Mouse (Mus musculus) liver, adult 2 months (tissue): ENCODE data around the gene Mmp9. TPM values are rescaled to one million over a fixed set of nuclear protein-coding genes. Genes with fewer than 3 reads are reported as not detected.

Source experiments
- DNase-seq: peaks from one replicate; pipeline ENCODE4 v3.0.0-alpha.2; 2011; ENCODE audit warnings: low read depth, low spot score; ENCODE audit errors: extremely low read depth
- H3K27ac ChIP-seq: fragments of 200-500 bp; replicated peaks from 2 replicates; pipeline ENCODE4 v1.5.1; 2012; ENCODE audit warnings: low read depth, mild to moderate bottlenecking, control low read depth, inconsistent platforms, low read length; ENCODE audit not compliant: insufficient read depth
- H3K27me3 ChIP-seq: fragments of 200-500 bp; 2 replicates; pipeline ENCODE4 v1.6.1; 2012; ENCODE audit warnings: mild to moderate bottlenecking, moderate library complexity, low read length, inconsistent platforms; ENCODE audit not compliant: control insufficient read depth, insufficient read depth
- H3K36me3 ChIP-seq: fragments of 200-500 bp; 2 replicates; pipeline ENCODE4 v1.6.1; 2012; ENCODE audit warnings: low read length, inconsistent platforms; ENCODE audit not compliant: control insufficient read depth, insufficient read depth
- H3K4me1 ChIP-seq: fragments of 200-500 bp; 2 replicates; pipeline ENCODE4 v1.6.1; 2011; ENCODE audit warnings: low read length; ENCODE audit not compliant: control insufficient read depth, insufficient read depth
- H3K4me3 ChIP-seq: fragments of 200-500 bp; 2 replicates; pipeline ENCODE4 v1.5.1; 2011; ENCODE audit warnings: low read depth, mild to moderate bottlenecking, control low read depth, low read length, moderate library complexity; ENCODE audit not compliant: insufficient read depth
- H3K79me2 ChIP-seq: fragments of 200-500 bp; 2 replicates; pipeline ENCODE4 v1.6.1; 2012; ENCODE audit warnings: inconsistent platforms, mild to moderate bottlenecking, low read length, moderate library complexity; ENCODE audit not compliant: control insufficient read depth, insufficient read depth
- H3K9ac ChIP-seq: fragments of 200-500 bp; 2 replicates; pipeline ENCODE4 v1.6.1; 2012; ENCODE audit warnings: low read depth, mild to moderate bottlenecking, control low read depth, inconsistent platforms, low read length
- CTCF ChIP-seq: fragments of 200-500 bp; IDR thresholded peaks from 2 replicates; pipeline ENCODE4 v1.5.1; 2011; ENCODE audit warnings: low read depth, low read length, control low read depth
- POLR2A ChIP-seq: fragments of 200-500 bp; IDR thresholded peaks from 2 replicates; pipeline ENCODE4 v1.6.1; 2011; ENCODE audit warnings: low read length, control low read depth; ENCODE audit not compliant: insufficient read depth; ENCODE audit errors: extremely low read depth
- WGBS: fragments of 180-500 bp; shearing (Covaris S2); methylation state at CpG from one replicate; pipeline ENCODE4 v1.1.7; 2018; 5-methylcytosine and 5-hydroxymethylcytosine counted together
- polyA plus RNA-seq: library from polyadenylated mRNA; depleted of rRNA; stranded (reverse); fragments of >200 nt; gene quantifications from 2 replicates; pipeline ENCODE4 v1.2.3, GENCODE M21; 2012
- total RNA-seq: library from RNA; depleted of rRNA; stranded (reverse); fragments of >200 nt; gene quantifications from 2 replicates; pipeline ENCODE4 v1.2.3, GENCODE M21; 2014

Mmp9 gene
- total and polyA plus RNA-seq, 2 experiments = 0.55 to 0.65 TPM

- Histone ChIP-seq H3K4me3 (no peak overlapping the region), H3K36me3 (no peaks in the 10 kb centered on the region), H3K79me2 (no peaks in the 10 kb centered on the region), H3K9ac (no peak overlapping the region), H3K27ac (no peak overlapping the region), H3K4me1 (no peaks in the 10 kb centered on the region), H3K27me3 (no peaks in the 10 kb centered on the region)
- TF ChIP-seq CTCF (peak; percentile 88), POLR2A (no peak)
- peak; percentile 74 for DNase-seq
- 11% methylated on average over 17 of the region's 17 CpGs for WGBS
Measured at GRCm38 (mm10) chr2:164961506-164962182, 21.1 kb downstream of the Mmp9 start.

GRCm38 (mm10) chr2:164962183-164962580 lies 21.6 kb downstream of the Mmp9 start:
- Histone ChIP-seq H3K4me1 (no peaks in the 10 kb centered on the region), H3K27me3 (0 out of 2 replicates have a peak, but pooled peaks cover 2% of the 10 kb centered on the region), H3K9ac (no peak overlapping the region), H3K27ac (no peak overlapping the region), H3K4me3 (no peak overlapping the region), H3K79me2 (no peaks in the 10 kb centered on the region), H3K36me3 (no peaks in the 10 kb centered on the region)
- no peak for DNase-seq
- no peak for TF ChIP-seq CTCF
- TF ChIP-seq POLR2A = no peak
- WGBS = 46% methylated on average over 7 of the region's 7 CpGs

GRCm38 (mm10) chr2:164964242-164964894 lies 23.8 kb downstream of the Mmp9 start:
- no peak for DNase-seq
- Histone ChIP-seq H3K9ac (no peak overlapping the region), H3K4me3 (no peak overlapping the region), H3K27me3 (peaks cover 14% of the 10 kb centered on the region), H3K4me1 (no peaks in the 10 kb centered on the region), H3K79me2 (no peaks in the 10 kb centered on the region), H3K27ac (no peak overlapping the region), H3K36me3 (no peaks in the 10 kb centered on the region)
- TF ChIP-seq POLR2A = no peak
- no peak for TF ChIP-seq CTCF
- WGBS = 63% methylated on average over 9 of the region's 9 CpGs

- no peaks in the 10 kb centered on the region for H3K4me1 ChIP-seq
- no peaks in the 10 kb centered on the region for H3K79me2 ChIP-seq
- peaks cover 17% of the 10 kb centered on the region for H3K27me3 ChIP-seq
- no peak overlapping the region for H3K9ac ChIP-seq
- H3K36me3 ChIP-seq = no peaks in the 10 kb centered on the region
- TF ChIP-seq POLR2A (no peak), CTCF (no peak)
- no peak overlapping the region for H3K27ac ChIP-seq
- no peak for DNase-seq
- no peak overlapping the region for H3K4me3 ChIP-seq
- WGBS = 90% methylated on average over 1 of the region's 1 CpGs
Measured at GRCm38 (mm10) chr2:164964981-164965380, 24.4 kb downstream of the Mmp9 start.

- H3K4me3 ChIP-seq = no peak overlapping the region
- H3K27me3 ChIP-seq = peaks cover 17% of the 10 kb centered on the region
- no peaks in the 10 kb centered on the region for H3K79me2 ChIP-seq
- no peak for TF ChIP-seq CTCF
- TF ChIP-seq POLR2A = no peak
- no peak overlapping the region for H3K27ac ChIP-seq
- no peak overlapping the region for H3K9ac ChIP-seq
- peak; percentile 12 for DNase-seq
- no peaks in the 10 kb centered on the region for H3K4me1 ChIP-seq
- H3K36me3 ChIP-seq = no peaks in the 10 kb centered on the region
- WGBS = 16% methylated on average over 8 of the region's 8 CpGs
Measured at GRCm38 (mm10) chr2:164966381-164966780, 25.8 kb downstream of the Mmp9 start.

GRCm38 (mm10) chr2:164967193-164967592 lies 26.6 kb downstream of the Mmp9 start:
- TF ChIP-seq POLR2A = no peak
- TF ChIP-seq CTCF = no peak
- DNase-seq = no peak
- Histone ChIP-seq H3K79me2 (no peaks in the 10 kb centered on the region), H3K9ac (no peak overlapping the region), H3K4me3 (no peak overlapping the region), H3K4me1 (no peaks in the 10 kb centered on the region), H3K27ac (no peak overlapping the region), H3K27me3 (peaks cover 17% of the 10 kb centered on the region), H3K36me3 (no peaks in the 10 kb centered on the region)
- 25% methylated on average over 6 of the region's 6 CpGs for WGBS
